Mouse (Mus musculus): ENCODE data around the gene Tnfrsf1b.

The Tnfrsf1b gene

GRCm38 (mm10) chr4:145246173-145247011 lies at the start of gene Tnfrsf1b:
Tnfrsf1b (minus strand) TSS chr4:145246870.
- peak; percentile 37 for DNase-seq

- peak; percentile 25 for DNase-seq
Observed at GRCm38 (mm10) chr4:145295589-145296300, 49.1 kb upstream of the Tnfrsf1b start.

DNA sequence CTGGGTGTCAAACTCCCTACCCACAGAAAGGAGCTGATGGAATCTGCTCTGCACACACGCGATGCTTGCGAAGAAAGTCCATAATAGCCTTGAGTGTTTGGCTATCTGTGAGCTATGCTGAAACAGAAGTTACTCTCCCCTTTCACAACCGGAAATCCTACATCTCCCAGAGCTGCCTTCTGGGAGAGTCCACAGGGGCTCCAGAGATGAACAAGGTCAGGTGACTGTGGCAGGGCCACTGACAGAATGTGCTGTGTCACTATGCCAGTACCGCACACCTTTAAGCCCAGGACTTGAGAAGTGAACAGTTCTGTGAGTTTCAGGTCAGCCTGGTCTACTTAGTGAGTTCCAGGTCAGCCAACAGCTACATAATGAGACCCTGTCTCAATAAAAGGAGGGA lies 47.9 kb upstream of the Tnfrsf1b start:
- no peak for DNase-seq

DNA sequence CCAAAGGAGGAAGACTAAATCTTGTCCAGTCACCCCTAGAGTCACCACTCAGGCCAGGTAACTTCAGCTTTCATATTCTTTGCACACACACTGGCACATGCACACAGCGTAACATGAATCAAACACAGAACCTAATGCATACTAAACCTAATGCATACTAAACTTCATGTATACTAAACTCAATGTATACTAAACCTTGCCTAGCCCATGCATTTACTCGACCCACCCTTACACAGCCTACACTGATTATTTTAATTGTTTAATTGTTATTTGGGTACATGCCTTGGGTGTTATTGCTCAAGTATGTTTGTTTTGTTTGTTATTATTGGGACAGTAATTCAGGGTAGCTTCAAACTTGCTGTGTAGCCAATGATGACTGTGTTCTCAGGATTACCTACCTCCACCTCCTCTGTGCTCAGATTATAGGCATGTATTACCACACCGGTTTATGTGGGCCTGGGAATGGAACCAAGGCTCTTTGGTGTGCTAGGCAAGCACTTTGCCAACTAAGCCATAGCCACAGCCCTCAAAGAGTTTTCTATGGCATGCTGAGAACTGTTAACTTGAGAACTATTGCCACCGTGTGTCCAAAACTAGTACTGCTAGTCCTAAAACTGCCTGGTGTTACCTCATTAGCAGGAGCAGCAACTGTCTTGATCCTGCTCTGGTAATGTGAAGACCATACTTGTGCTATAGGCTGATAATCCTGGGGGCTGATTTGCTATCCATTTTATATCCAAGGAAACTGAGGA lies 39.9 kb upstream of the Tnfrsf1b start:
- peak; percentile 41 for DNase-seq

DNA sequence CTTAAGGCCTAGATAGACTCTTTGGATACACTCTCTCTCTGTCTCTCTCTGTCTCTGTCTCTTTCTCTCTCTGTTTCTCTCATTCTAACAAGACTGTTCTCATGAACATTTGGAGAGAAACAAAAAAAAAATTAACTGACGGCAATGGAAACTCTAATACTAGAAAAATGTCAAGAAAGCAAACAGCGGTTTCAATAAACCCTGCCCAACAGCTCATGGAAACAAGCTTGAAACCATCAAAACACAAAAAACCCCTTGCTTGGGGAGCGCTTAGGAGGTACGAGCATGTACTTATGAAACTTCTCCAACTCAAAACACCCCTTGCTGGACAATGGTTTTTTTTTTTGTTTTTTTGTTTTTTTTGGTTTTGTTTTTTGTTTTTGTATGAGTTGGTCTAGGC lies 38.0 kb upstream of the Tnfrsf1b start:
- no peak for DNase-seq

DNA sequence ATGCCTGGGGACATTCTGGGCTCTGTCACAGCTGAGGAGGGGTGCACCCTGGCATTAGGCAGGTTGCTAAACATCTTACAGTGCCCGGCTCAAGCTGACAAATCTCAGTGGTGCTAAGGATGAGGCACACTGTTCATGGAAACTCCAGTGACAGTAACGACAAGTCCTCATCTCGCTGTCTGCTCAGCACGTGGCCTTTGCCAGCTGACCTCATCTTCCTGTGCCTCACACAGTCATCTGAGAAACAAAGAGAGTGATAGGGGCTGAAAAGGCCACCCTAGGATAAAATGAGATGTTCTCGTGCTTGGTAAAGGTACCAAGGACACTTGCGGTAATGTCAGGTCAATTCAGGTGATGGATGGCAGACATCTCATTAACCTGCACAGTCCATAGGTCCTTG lies 36.8 kb upstream of the Tnfrsf1b start:
- DNase-seq = no peak

DNA sequence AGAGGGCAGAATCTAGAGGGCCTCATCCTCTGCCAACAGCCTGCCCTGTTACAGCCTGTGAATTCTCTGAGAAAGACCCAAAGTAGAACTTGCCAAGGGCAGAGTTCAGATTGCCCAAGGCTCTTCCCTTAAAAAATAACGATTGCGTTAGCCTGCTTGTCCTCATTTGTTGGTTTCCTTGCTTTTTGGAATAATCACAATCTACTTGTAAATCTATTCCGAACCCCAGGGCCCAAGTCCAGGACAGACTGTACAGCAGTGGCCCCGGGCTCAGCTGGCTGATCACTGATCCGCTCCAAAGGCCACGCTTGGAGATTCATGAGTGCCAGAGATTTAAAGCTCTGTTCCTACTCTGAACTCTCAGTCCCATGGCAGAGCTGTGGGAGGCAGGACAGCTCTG lies 34.3 kb upstream of the Tnfrsf1b start:
- DNase-seq = peak; percentile 88

DNA sequence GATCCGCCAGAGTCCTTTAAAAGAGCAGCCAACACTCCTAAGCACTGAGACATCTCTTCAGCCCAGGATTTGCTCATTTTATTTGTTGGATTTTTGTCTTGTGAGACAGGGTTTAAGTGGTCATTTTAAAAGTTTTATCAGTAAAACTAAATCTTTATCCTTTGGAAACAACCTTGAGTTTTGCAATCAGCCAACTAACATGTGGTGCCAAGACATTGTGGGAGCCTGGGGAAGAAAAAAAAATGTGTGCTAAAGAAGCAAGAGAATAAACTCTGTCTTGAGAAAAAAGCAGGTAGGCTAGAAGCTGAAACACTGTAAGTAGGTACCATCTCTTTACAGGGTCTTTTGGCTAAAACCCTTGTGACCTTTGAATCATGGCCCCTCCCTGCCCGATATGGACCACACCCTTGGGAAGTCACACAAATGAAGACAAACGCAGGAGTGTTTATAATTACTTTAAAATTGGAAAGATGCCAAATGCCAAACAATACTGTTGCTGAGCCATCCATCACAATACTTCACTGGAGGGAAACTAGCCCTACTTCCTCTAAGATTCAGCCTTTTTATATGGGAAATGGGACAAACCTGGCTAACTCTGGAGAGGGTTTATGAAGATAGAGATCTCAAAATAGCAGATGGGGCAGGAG lies 32.2 kb upstream of the Tnfrsf1b start:
- DNase-seq = no peak

- no peak for DNase-seq
Observed at GRCm38 (mm10) chr4:145278231-145278630, 31.6 kb upstream of the Tnfrsf1b start.

- DNase-seq = no peak
Observed at GRCm38 (mm10) chr4:145276368-145277249, 29.9 kb upstream of the Tnfrsf1b start.

DNA sequence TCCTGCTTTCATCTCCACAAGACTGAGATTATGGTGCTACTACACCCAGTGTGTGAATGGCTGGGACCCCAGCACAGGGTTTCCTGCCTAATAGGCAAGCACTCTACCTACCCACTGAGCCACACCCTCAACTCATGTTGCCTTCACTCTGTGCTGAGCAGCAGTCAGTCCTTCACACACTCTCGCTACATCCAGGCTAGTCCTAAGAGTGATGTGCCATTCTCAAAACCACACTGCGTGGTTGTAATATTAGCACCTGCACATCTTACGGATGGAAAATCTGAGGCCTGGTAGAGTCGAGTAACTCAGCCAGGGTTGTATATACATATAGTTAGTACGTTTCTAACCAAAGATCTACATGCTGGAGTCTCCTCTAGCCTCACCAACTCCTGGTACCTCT lies 28.2 kb upstream of the Tnfrsf1b start:
- no peak for DNase-seq

- DNase-seq = no peak
Observed at GRCm38 (mm10) chr4:145273923-145274322, 27.3 kb upstream of the Tnfrsf1b start.

GRCm38 (mm10) chr4:145272763-145273162 lies 26.1 kb upstream of the Tnfrsf1b start:
- DNase-seq = no peak

DNA sequence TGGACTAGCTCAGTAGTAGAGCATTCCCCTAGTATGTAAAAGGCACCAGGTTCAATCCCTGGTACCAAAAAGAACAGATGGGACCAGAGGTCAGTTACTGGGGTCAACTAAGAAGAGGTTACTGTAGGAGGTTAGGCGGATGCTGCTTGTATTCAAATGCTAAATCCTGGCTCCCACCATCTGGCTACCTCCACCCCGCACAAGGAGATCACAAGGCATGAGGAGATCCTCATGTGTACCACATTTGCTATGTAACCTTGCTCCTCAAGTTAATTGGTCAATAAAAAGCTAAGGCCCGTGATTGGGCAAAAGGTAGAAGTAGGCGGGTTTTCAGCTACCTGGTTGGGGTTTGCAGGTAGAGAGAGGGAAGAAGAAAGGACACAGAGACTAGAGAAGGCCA lies 25.0 kb upstream of the Tnfrsf1b start:
- DNase-seq = no peak

DNA sequence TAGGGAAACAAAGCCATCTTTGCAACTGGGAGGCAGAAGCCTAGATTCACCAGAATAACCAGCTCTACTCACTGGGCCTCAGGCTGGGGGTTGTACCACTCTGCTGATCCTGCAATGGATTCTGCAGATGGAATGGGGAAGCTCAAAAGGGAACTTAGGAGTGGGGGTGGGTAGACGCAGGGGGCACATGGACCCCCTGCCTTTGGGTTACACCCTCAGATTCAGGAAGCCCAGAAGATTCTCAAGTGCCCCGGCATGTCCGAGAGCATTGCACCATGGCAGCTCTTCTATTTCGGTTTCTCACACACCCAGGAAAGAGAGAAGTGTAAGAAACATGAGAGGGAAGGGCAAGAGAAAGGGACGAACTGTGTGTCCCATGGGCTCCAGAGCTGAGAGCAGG lies 23.5 kb upstream of the Tnfrsf1b start:
- no peak for DNase-seq

- DNase-seq = no peak
Observed at GRCm38 (mm10) chr4:145267631-145268110, 21.0 kb upstream of the Tnfrsf1b start.

GRCm38 (mm10) chr4:145266505-145266904 lies 19.8 kb upstream of the Tnfrsf1b start:
- no peak for DNase-seq

- DNase-seq = no peak
Observed at GRCm38 (mm10) chr4:145264761-145265160, 18.1 kb upstream of the Tnfrsf1b start.

DNA sequence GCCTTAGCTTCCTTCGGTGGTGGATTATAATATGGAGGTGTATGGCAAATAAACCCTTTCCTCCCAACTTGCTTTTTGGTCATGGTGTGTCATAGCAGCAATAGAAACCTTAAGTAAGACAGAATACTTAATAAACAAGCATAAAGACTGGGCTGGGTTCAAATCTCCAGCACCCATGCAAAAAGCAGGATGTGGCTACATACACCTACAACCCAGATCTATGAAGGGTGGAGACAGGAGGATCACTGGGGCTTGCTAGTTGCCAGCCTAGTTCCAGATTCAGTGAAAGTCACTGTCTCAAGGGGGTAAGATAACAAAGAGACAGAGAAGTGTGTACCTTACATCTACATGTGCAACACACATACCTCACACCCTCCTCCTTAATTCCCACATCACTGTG lies 16.9 kb upstream of the Tnfrsf1b start:
- no peak for DNase-seq

DNA sequence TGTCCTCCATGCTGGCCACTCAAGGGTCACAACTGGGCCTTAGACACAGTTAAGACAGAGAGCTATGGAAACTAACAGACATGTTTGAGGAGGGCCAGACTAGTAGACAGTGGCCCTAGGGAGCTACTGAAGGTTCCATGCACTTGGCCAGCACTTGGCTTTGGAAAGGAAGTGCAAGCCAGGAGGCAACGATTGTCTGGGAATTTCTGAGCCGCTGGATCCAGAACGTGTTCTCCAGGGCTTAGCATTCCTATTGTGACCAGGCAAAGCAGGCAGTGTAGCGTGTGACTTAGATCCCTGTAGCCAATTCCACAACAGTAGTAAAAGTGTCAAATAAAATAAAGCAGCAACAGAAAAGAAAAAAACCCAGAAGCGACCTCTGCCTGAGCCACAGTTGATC lies 14.1 kb upstream of the Tnfrsf1b start:
- no peak for DNase-seq

- DNase-seq = no peak
Observed at GRCm38 (mm10) chr4:145257751-145258434, 11.2 kb upstream of the Tnfrsf1b start.

Measured in kidney, adult 11 months (tissue).